Mouse (Mus musculus) activated CD4-positive, CD25-positive, alpha-beta regulatory T cell, adult 4 months (primary cell): ENCODE results near the gene Mrps2. TPM values are rescaled to one million over a fixed set of nuclear protein-coding genes. Genes with fewer than 3 reads are reported as not detected.

Experiments
- polyA plus RNA-seq, 2 experiments: library from polyadenylated mRNA; unstranded; fragments of 100-300 nt; shearing (Covaris generic); gene quantifications; one replicate each; pipeline ENCODE4 v1.2.1; 2017

The Mrps2 gene
- polyA plus RNA-seq, 2 experiments from 2014 or later, result 15.7 to 17.2 TPM

Other genes with a start within 250 kb of the Mrps2 start
- under 1 TPM in 1 of 2 experiments, not detected in 1; 0.08 TPM for gene Ppp1r26, start 21.3 kb upstream of the Mrps2 start, polyA plus RNA-seq
- under 1 TPM in 1 of 2 experiments, not detected in 1; 0.52 TPM for gene 1700007K13Rik, start 1.7 kb upstream of the Mrps2 start, polyA plus RNA-seq
- not detected for gene Gbgt1, start 28.8 kb downstream of the Mrps2 start, polyA plus RNA-seq
- not detected for gene Gm10134, start 38.0 kb downstream of the Mrps2 start, polyA plus RNA-seq
- 1 to 10 TPM; 7.4 to 8.3 TPM for gene Ralgds, start 45.1 kb downstream of the Mrps2 start, polyA plus RNA-seq
- gene Cel, start 95.3 kb downstream of the Mrps2 start, polyA plus RNA-seq, result not detected
- 10 to 100 TPM; 12.5 to 20.3 TPM for gene Gtf3c5, start 115.7 kb downstream of the Mrps2 start, polyA plus RNA-seq
- under 1 TPM; 0.20 to 0.85 TPM for gene Gfi1b, start 153.9 kb downstream of the Mrps2 start, polyA plus RNA-seq
- 10 to 100 TPM; 13.9 to 16.2 TPM for gene Tsc1, start 173.2 kb downstream of the Mrps2 start, polyA plus RNA-seq
- 1 to 10 TPM in 1 of 2 experiments, not detected in 1; 1.4 TPM for gene Spaca9, start 231.7 kb downstream of the Mrps2 start, polyA plus RNA-seq
- gene Ak8, start 232.1 kb downstream of the Mrps2 start, polyA plus RNA-seq, result not detected